Mouse (Mus musculus) erythroid progenitor cell, adult 5-6 weeks (primary cell): ENCODE measurements around the gene Gm5926. TPM values are rescaled to one million over a fixed set of nuclear protein-coding genes. Genes with fewer than 3 reads are reported as not detected.
"Not testable (repeated sequence)": the region's sequence is repeated elsewhere in the genome, so short reads cannot be mapped to it uniquely, and the experiment has no call there.

Experiments used
- ATAC-seq: replicated peaks from 2 replicates; pipeline ENCODE4 v1.8.0; 2016; ENCODE audit warnings: moderate number of reproducible peaks, mild to moderate bottlenecking, moderate TSS enrichment, inconsistent platforms; ENCODE audit not compliant: poor library complexity, low FRiP score, severe bottlenecking
- total RNA-seq, 2 experiments: library from RNA; stranded (forward) in 1 of 2; stranded (reverse) in 1 of 2; fragments of 150-400 nt in 1 of 2; fragments of 186-747, 209-891 nt in 1 of 2; gene quantifications; 2 replicates each; pipeline versions ENCODE4 v1.2.3 to v1.2.4; 2015 to 2017; ENCODE audit warnings: low replicate concordance in 2 of 2

Gene Gm5926
- total RNA-seq (2015; ENCODE audit: low replicate concordance) (not detected in 2 replicates), total RNA-seq (2017; ENCODE audit: low replicate concordance) (not detected in 2 replicates)

GRCm38 (mm10) chrX:32650416-32650815 is at the start of gene Gm5926:
Gene Gm5926 (plus strand): TSS chrX:32650716.
- ATAC-seq = not testable (repeated sequence)

GRCm38 (mm10) chrX:32601008-32601407 is 49.5 kb upstream of the Gm5926 start:
- not testable (repeated sequence) for ATAC-seq

GRCm38 (mm10) chrX:32601425-32601824 is 49.1 kb upstream of the Gm5926 start:
- not testable (repeated sequence) for ATAC-seq

Other genes starting within 250 kb of the Gm5926 start
- not detected in 2 replicates for gene Btbd35f1, start 90.7 kb upstream of the Gm5926 start, total RNA-seq (2015; ENCODE audit: low replicate concordance)
- gene Btbd35f1, start 90.7 kb upstream of the Gm5926 start, total RNA-seq (2017; ENCODE audit: low replicate concordance) = not detected in 2 replicates
- not detected in 2 replicates for gene Btbd35f21, start 75.4 kb downstream of the Gm5926 start, total RNA-seq (2015; ENCODE audit: low replicate concordance)
- gene Btbd35f21, start 75.4 kb downstream of the Gm5926 start, total RNA-seq (2017; ENCODE audit: low replicate concordance) = not detected in 2 replicates
- gene Btbd35f30, start 243.9 kb downstream of the Gm5926 start, total RNA-seq (2015; ENCODE audit: low replicate concordance) = not detected in 2 replicates
- not detected in 2 replicates for gene Btbd35f30, start 243.9 kb downstream of the Gm5926 start, total RNA-seq (2017; ENCODE audit: low replicate concordance)